Mouse (Mus musculus) forebrain, postnatal 0 days (tissue): Measurements from ENCODE around the gene Pam. TPM values are rescaled to one million over a fixed set of nuclear protein-coding genes. Genes with fewer than 3 reads are reported as not detected.

ENCODE experiments used
- ATAC-seq: fragments of 200-750 bp; cut with Nextera tagmentation; 2 replicates; pipeline ENCODE4 v1.8.0; 2017; ENCODE audit warnings: mild to moderate bottlenecking, moderate library complexity
- DNase-seq: peaks from one replicate; pipeline ENCODE4 v3.0.0-alpha.2; 2015
- H3K27ac ChIP-seq: fragments of 300-500 bp; sonication (generic); 2 replicates; pipeline ENCODE4 v1.5.1; 2014; ENCODE audit warnings: low read depth, mild to moderate bottlenecking, antibody characterized with exemption, low read length, moderate library complexity, mixed read lengths
- H3K27me3 ChIP-seq: fragments of 300-500 bp; sonication (generic); 2 replicates; pipeline ENCODE4 v1.6.1; 2014; ENCODE audit warnings: mild to moderate bottlenecking, low read length, mixed read lengths; ENCODE audit not compliant: insufficient read depth
- H3K36me3 ChIP-seq: fragments of 300-500 bp; sonication (generic); 2 replicates; pipeline ENCODE4 v1.6.1; 2014; ENCODE audit warnings: mild to moderate bottlenecking, moderate library complexity; ENCODE audit not compliant: insufficient read depth
- H3K4me1 ChIP-seq: fragments of 300-500 bp; sonication (generic); 2 replicates; pipeline ENCODE4 v1.6.1; 2014; ENCODE audit warnings: antibody characterized with exemption; ENCODE audit not compliant: insufficient read depth
- H3K4me2 ChIP-seq: fragments of 300-500 bp; sonication (generic); 2 replicates; pipeline ENCODE4 v1.6.1; 2014; ENCODE audit warnings: low read depth, mild to moderate bottlenecking, moderate library complexity
- H3K4me3 ChIP-seq: fragments of 300-500 bp; sonication (generic); 2 replicates; pipeline ENCODE4 v1.5.1; 2014; ENCODE audit warnings: low read depth, low read length, mixed read lengths
- H3K9ac ChIP-seq: fragments of 300-500 bp; sonication (generic); 2 replicates; pipeline ENCODE4 v1.6.1; 2014; ENCODE audit warnings: mild to moderate bottlenecking
- H3K9me3 ChIP-seq: fragments of 300-500 bp; sonication (generic); 2 replicates; pipeline ENCODE4 v1.6.1; 2016; ENCODE audit warnings: low read length
- CTCF ChIP-seq: sonication (generic); IDR thresholded peaks from 2 replicates; pipeline ENCODE4 v1.5.1; 2016; ENCODE audit warnings: antibody characterized with exemption, control low read depth, low read depth
- WGBS: fragments of 180-500 bp; shearing (Covaris S2); extraction: QIAGEN DNeasy Blood & Tissue Kit; methylation state at CpG from one replicate; pipeline ENCODE4 v1.1.7; 2014; 5-methylcytosine and 5-hydroxymethylcytosine counted together
- polyA plus RNA-seq: library from polyadenylated mRNA; unstranded; fragments of >200 nt; fragmentation: Nextera tagmentation; extraction: Ambion mirVana; gene quantifications from 2 replicates; pipeline ENCODE4 v1.2.1, GENCODE M21; 2015
- total RNA-seq: library from RNA; depleted of rRNA; stranded (reverse); fragments of >200 nt; gene quantifications from 2 replicates; pipeline ENCODE4 v1.2.3, GENCODE M21; 2014

Pam gene
- total and polyA plus RNA-seq, 2 experiments from 2014 or later: 43.7 to 93.3 TPM

GRCm38 (mm10) chr1:98070743-98071325 is 24.6 kb downstream of the Pam start:
- Histone ChIP-seq H3K4me2 (no peak overlapping the region), H3K27me3 (no peaks in the 10 kb centered on the region), H3K27ac (no peak overlapping the region), H3K4me3 (no peak overlapping the region), H3K4me1 (no peaks in the 10 kb centered on the region), H3K9me3 (no peaks in the 10 kb centered on the region), H3K9ac (no peak overlapping the region), H3K36me3 (no peaks in the 10 kb centered on the region)
- no peak; the same call in 1 of the 2 replicates for ATAC-seq
- 51% methylated on average over 5 of the region's 5 CpGs for WGBS
- TF ChIP-seq CTCF: no peak
- DNase-seq: no peak

- Histone ChIP-seq H3K4me2 (no peak overlapping the region), H3K4me3 (no peak overlapping the region), H3K27me3 (no peaks in the 10 kb centered on the region), H3K27ac (no peak overlapping the region), H3K9me3 (no peaks in the 10 kb centered on the region), H3K9ac (no peak overlapping the region), H3K4me1 (no peaks in the 10 kb centered on the region), H3K36me3 (no peaks in the 10 kb centered on the region)
- no peak for ATAC-seq
- WGBS: 92% methylated on average over 4 of the region's 4 CpGs
- no peak for DNase-seq
- TF ChIP-seq CTCF: no peak
Observed at GRCm38 (mm10) chr1:98068177-98068576, 27.3 kb downstream of the Pam start.

GRCm38 (mm10) chr1:98062074-98062473 is 33.4 kb downstream of the Pam start:
- 70% methylated on average over 2 of the region's 2 CpGs for WGBS
- no peak overlapping the region for H3K4me2 ChIP-seq
- no peaks in the 10 kb centered on the region for H3K4me1 ChIP-seq
- ATAC-seq: no peak
- H3K27ac ChIP-seq: no peak overlapping the region
- H3K36me3 ChIP-seq: no peaks in the 10 kb centered on the region
- no peak overlapping the region for H3K4me3 ChIP-seq
- no peaks in the 10 kb centered on the region for H3K9me3 ChIP-seq
- no peak overlapping the region for H3K9ac ChIP-seq
- H3K27me3 ChIP-seq: no peaks in the 10 kb centered on the region
- no peak for DNase-seq
- no peak for TF ChIP-seq CTCF

- Histone ChIP-seq H3K4me1 (no peaks in the 10 kb centered on the region), H3K9ac (no peak overlapping the region), H3K27ac (no peak overlapping the region), H3K27me3 (no peaks in the 10 kb centered on the region), H3K4me2 (no peak overlapping the region), H3K36me3 (no peaks in the 10 kb centered on the region), H3K4me3 (no peak overlapping the region), H3K9me3 (no peaks in the 10 kb centered on the region)
- no peak for ATAC-seq
- no peak for TF ChIP-seq CTCF
- no peak for DNase-seq
- WGBS: 90% methylated on average over 1 of the region's 1 CpGs
Observed at GRCm38 (mm10) chr1:98059401-98059800, 36.0 kb downstream of the Pam start.

- Histone ChIP-seq H3K9ac (no peak overlapping the region), H3K4me1 (no peaks in the 10 kb centered on the region), H3K9me3 (no peaks in the 10 kb centered on the region), H3K4me3 (no peak overlapping the region), H3K27me3 (no peaks in the 10 kb centered on the region), H3K36me3 (no peaks in the 10 kb centered on the region), H3K27ac (no peak overlapping the region), H3K4me2 (no peak overlapping the region)
- no peak for ATAC-seq
- 43% methylated on average over 11 of the region's 11 CpGs for WGBS
- DNase-seq: no peak
- TF ChIP-seq CTCF: no peak
Observed at GRCm38 (mm10) chr1:98056996-98057945, 38.2 kb downstream of the Pam start.

- 50% methylated on average over 6 of the region's 6 CpGs for WGBS
- DNase-seq: no peak
- H3K9me3 ChIP-seq: no peaks in the 10 kb centered on the region
- ATAC-seq: no peak
- TF ChIP-seq CTCF: no peak
- H3K27ac ChIP-seq: no peak overlapping the region
- no peaks in the 10 kb centered on the region for H3K4me1 ChIP-seq
- no peak overlapping the region for H3K4me2 ChIP-seq
- no peaks in the 10 kb centered on the region for H3K36me3 ChIP-seq
- no peak overlapping the region for H3K9ac ChIP-seq
- H3K4me3 ChIP-seq: no peak overlapping the region
- no peaks in the 10 kb centered on the region for H3K27me3 ChIP-seq
Observed at GRCm38 (mm10) chr1:98056277-98056676, 39.2 kb downstream of the Pam start.

GRCm38 (mm10) chr1:98055591-98055990 is 39.9 kb downstream of the Pam start:
- ATAC-seq: no peak
- 97% methylated on average over 8 of the region's 8 CpGs for WGBS
- DNase-seq: no peak

More at GRCm38 (mm10) chr1:98055591-98055990, 39.9 kb downstream of the Pam start:
- Histone ChIP-seq H3K4me3 (no peak overlapping the region), H3K4me2 (no peak overlapping the region), H3K4me1 (no peaks in the 10 kb centered on the region), H3K9ac (no peak overlapping the region), H3K27ac (no peak overlapping the region), H3K9me3 (no peaks in the 10 kb centered on the region), H3K27me3 (no peaks in the 10 kb centered on the region), H3K36me3 (no peaks in the 10 kb centered on the region)
- no peak for TF ChIP-seq CTCF
